ENCODE assay signal across 10 mouse cellular contexts in the genomic region with DNA sequence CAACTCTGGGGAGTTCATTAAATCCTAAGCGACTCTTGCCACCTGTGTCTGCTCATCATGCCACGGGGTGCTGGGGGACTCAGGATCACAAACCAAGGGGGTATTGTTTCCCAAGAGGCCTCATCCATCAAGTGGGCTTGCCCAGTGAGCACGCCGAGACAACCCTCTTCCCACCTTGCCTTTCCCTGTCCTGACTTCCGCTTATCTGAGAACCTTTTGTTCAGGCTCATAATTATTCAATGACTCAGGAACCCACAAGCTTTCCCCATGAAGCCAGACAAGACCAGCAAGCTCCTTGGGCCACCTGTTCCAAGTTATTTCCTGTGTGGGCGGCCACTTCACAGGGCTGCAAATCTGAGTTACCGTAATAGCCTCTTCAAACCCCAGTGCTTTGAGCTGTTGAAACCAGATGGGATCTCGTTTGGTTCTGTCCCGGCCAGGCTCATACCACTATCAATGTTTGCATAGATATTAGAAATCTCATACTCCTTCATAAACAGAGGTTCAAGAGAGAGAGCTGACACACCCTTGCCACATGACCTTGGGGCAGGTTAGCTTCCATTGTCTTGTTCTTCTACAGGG.
DNase-seq lines count a peak whose midpoint lies in the region; ATAC-seq and TF ChIP-seq lines count a peak whose summit lies in the region.
"Had no signal": no experiment of that assay in that cellular context is flagged by ENCODE, and none has a peak within 500 bp of the region (broad histone marks: within the 10 kb centered on the region; RNA-seq: fewer than 3 reads in every experiment).

No protein-coding gene starts in this region.

- H3K9me3 ChIP-seq in lung, embryonic 15.5 days, result no peaks in the 10 kb centered on the region
- no peaks in the 10 kb centered on the region for H3K9me3 ChIP-seq in stomach, postnatal 0 days (ENCODE audit: control insufficient read depth, low read length)
- H3K9me3 ChIP-seq in heart, embryonic 12.5 days (replicated peaks), result no peaks in the 10 kb centered on the region
- H3K9me3 ChIP-seq in midbrain, embryonic 15.5 days, result no peaks in the 10 kb centered on the region
- H3K9me3 ChIP-seq: limb, embryonic 15.5 days had no signal

- no peak overlapping the region for H3K9ac ChIP-seq in lung, embryonic 15.5 days
- H3K9ac ChIP-seq in stomach, postnatal 0 days (ENCODE audit: low read length), result no peak overlapping the region
- no peak overlapping the region for H3K9ac ChIP-seq in heart, embryonic 12.5 days
- no peak overlapping the region for H3K9ac ChIP-seq in midbrain, embryonic 15.5 days
- H3K9ac ChIP-seq: limb, embryonic 15.5 days had no signal

- peak overlapping the region; percentile 30; the same call in 1 of the 2 replicates for H3K27ac ChIP-seq in lung, embryonic 15.5 days
- peak overlapping the region; percentile 45; the same call in 1 of the 2 replicates for H3K27ac ChIP-seq in stomach, postnatal 0 days (replicated peaks)
- H3K27ac ChIP-seq in heart, embryonic 12.5 days (ENCODE audit: poor library complexity, severe bottlenecking), result no peak overlapping the region
- H3K27ac ChIP-seq in midbrain, embryonic 15.5 days, result no peak overlapping the region
- H3K27ac ChIP-seq: limb, embryonic 15.5 days had no signal

- ATAC-seq in hematopoietic stem cell, adult 5-6 weeks (replicated peaks in 1 of 2; ENCODE audit: insufficient read depth in 1 of 2, low FRiP score in 2 of 2, low TSS enrichment in 1 of 2, low read depth in 1 of 2, poor library complexity in 2 of 2, severe bottlenecking in 2 of 2), result peak; percentile 80 to 86
- ATAC-seq in lung, embryonic 15.5 days (ENCODE audit: borderline replicate concordance, extremely low read depth, low FRiP score, low TSS enrichment), result no peak
- peak; percentile 88 for ATAC-seq in stomach, postnatal 0 days (ENCODE audit: low FRiP score, low TSS enrichment)
- no peak for ATAC-seq in heart, embryonic 12.5 days (ENCODE audit: insufficient number of reproducible peaks, low FRiP score)
- ATAC-seq in midbrain, embryonic 15.5 days (replicated peaks), result no peak

- no peaks in the 10 kb centered on the region for H3K4me1 ChIP-seq in lung, embryonic 15.5 days
- no peaks in the 10 kb centered on the region for H3K4me1 ChIP-seq in stomach, postnatal 0 days (replicated peaks; ENCODE audit: control insufficient read depth, insufficient read depth)
- no peaks in the 10 kb centered on the region for H3K4me1 ChIP-seq in heart, embryonic 12.5 days (replicated peaks)
- H3K4me1 ChIP-seq in midbrain, embryonic 15.5 days, result no peaks in the 10 kb centered on the region

- H3K4me3 ChIP-seq in lung, embryonic 15.5 days, result no peak overlapping the region
- no peak overlapping the region for H3K4me3 ChIP-seq in stomach, postnatal 0 days (ENCODE audit: low read depth, low read length)
- H3K4me3 ChIP-seq in heart, embryonic 12.5 days, result no peak overlapping the region
- H3K4me3 ChIP-seq in midbrain, embryonic 15.5 days, result no peak overlapping the region
- H3K4me3 ChIP-seq: limb, embryonic 15.5 days had no signal

- no peak for TF ChIP-seq EP300 in stomach, postnatal 0 days (optimal IDR thresholded peaks at IDR 0.05)

- no peak overlapping the region for H3K4me2 ChIP-seq in lung, embryonic 15.5 days
- no peak overlapping the region for H3K4me2 ChIP-seq in stomach, postnatal 0 days (replicated peaks; ENCODE audit: low read depth)
- H3K4me2 ChIP-seq in heart, embryonic 12.5 days, result no peak overlapping the region
- no peak overlapping the region for H3K4me2 ChIP-seq in midbrain, embryonic 15.5 days
- H3K4me2 ChIP-seq: limb, embryonic 15.5 days had no signal

- WGBS in lung, embryonic 15.5 days, result 43% methylated on average over 9 of the region's 9 CpGs
- WGBS in stomach, postnatal 0 days, result 46% methylated on average over 9 of the region's 9 CpGs
- WGBS in heart, embryonic 12.5 days, result 63% methylated on average over 9 of the region's 9 CpGs
- 82% methylated on average over 9 of the region's 9 CpGs for WGBS in midbrain, embryonic 15.5 days

- no peaks in the 10 kb centered on the region for H3K27me3 ChIP-seq in lung, embryonic 15.5 days
- no peaks in the 10 kb centered on the region for H3K27me3 ChIP-seq in stomach, postnatal 0 days (ENCODE audit: control insufficient read depth, insufficient read depth, low read length)
- peaks cover 81% of the 10 kb centered on the region for H3K27me3 ChIP-seq in heart, embryonic 12.5 days (replicated peaks)
- H3K27me3 ChIP-seq in midbrain, embryonic 15.5 days (replicated peaks), result no peaks in the 10 kb centered on the region
- H3K27me3 ChIP-seq: limb, embryonic 15.5 days had no signal

- H3K36me3 ChIP-seq in lung, embryonic 15.5 days, result no peaks in the 10 kb centered on the region
- H3K36me3 ChIP-seq in stomach, postnatal 0 days (ENCODE audit: control insufficient read depth, insufficient read depth, low read length), result no peaks in the 10 kb centered on the region
- no peaks in the 10 kb centered on the region for H3K36me3 ChIP-seq in heart, embryonic 12.5 days
- H3K36me3 ChIP-seq in midbrain, embryonic 15.5 days (replicated peaks), result no peaks in the 10 kb centered on the region
- H3K36me3 ChIP-seq: limb, embryonic 15.5 days had no signal

- no peak for TF ChIP-seq CTCF in stomach, postnatal 0 days (IDR thresholded peaks at IDR 0.05; ENCODE audit: low read depth)

- DNase-seq in urinary bladder, postnatal 14 days (ENCODE audit: low spot score), result peak; percentile 52
- no peak for DNase-seq in urinary bladder, postnatal 10 days (ENCODE audit: low spot score)
- peak; percentile 77 for DNase-seq in stomach, postnatal 0 days (ENCODE audit: low spot score)
- no peak for DNase-seq in spleen, postnatal 36 days (ENCODE audit: low spot score in 2 of 2)
- DNase-seq: thymus, postnatal 14 days had no signal

Comparison
In these comparisons a context has a peak if more than half of its experiments do, and no peak if none do; other contexts are left out.
1. DNase-seq: peak in urinary bladder, postnatal 14 days (single experiment) and stomach, postnatal 0 days (single experiment); none in urinary bladder, postnatal 10 days (single experiment) and spleen, postnatal 36 days (0 of 2).
2. ATAC-seq: peak in hematopoietic stem cell, adult 5-6 weeks (2 of 2) and stomach, postnatal 0 days (single experiment); none in lung, embryonic 15.5 days (single experiment), heart, embryonic 12.5 days (single experiment) and midbrain, embryonic 15.5 days (single experiment).
3. H3K27ac ChIP-seq: peak in lung, embryonic 15.5 days (single experiment) and stomach, postnatal 0 days (single experiment); none in heart, embryonic 12.5 days (single experiment) and midbrain, embryonic 15.5 days (single experiment).